Mouse (Mus musculus) midbrain, embryonic 12.5 days (tissue): ENCODE measurements around the gene Tmem63a. TPM values are rescaled to one million over a fixed set of nuclear protein-coding genes. Genes with fewer than 3 reads are reported as not detected.
A peak's percentile ranks its signal among the peaks of the same experiment; 100 is the strongest.
"Not testable (repeated sequence)": the region's sequence is repeated elsewhere in the genome, so short reads cannot be mapped to it uniquely, and the experiment has no call there.

ENCODE experiments used
- ATAC-seq: fragments of 200-750 bp; cut with Nextera tagmentation; 2 replicates; pipeline ENCODE4 v1.8.0; 2017; ENCODE audit warnings: low read depth, moderate TSS enrichment, moderate library complexity; ENCODE audit not compliant: low FRiP score
- H3K27ac ChIP-seq: fragments of 300-500 bp; sonication (generic); replicated peaks from 2 replicates; pipeline ENCODE4 v1.5.1; 2016; ENCODE audit warnings: mild to moderate bottlenecking
- H3K27me3 ChIP-seq: fragments of 300-500 bp; sonication (generic); 2 replicates; pipeline ENCODE4 v1.6.1; 2016; ENCODE audit warnings: mild to moderate bottlenecking
- H3K36me3 ChIP-seq: fragments of 300-500 bp; sonication (generic); 2 replicates; pipeline ENCODE4 v1.6.1; 2016
- H3K4me1 ChIP-seq: fragments of 300-500 bp; sonication (generic); 2 replicates; pipeline ENCODE4 v1.6.1; 2016
- H3K4me2 ChIP-seq: fragments of 300-500 bp; sonication (generic); replicated peaks from 2 replicates; pipeline ENCODE4 v1.6.1; 2016; ENCODE audit warnings: mild to moderate bottlenecking, moderate library complexity
- H3K4me3 ChIP-seq: fragments of 300-500 bp; sonication (generic); 2 replicates; pipeline ENCODE4 v1.5.1; 2016; ENCODE audit warnings: mild to moderate bottlenecking
- H3K9ac ChIP-seq: fragments of 300-500 bp; sonication (generic); replicated peaks from 2 replicates; pipeline ENCODE4 v1.6.1; 2016; ENCODE audit warnings: mild to moderate bottlenecking, moderate library complexity
- H3K9me3 ChIP-seq: fragments of 300-500 bp; sonication (generic); 2 replicates; pipeline ENCODE4 v1.6.1; 2016; ENCODE audit warnings: mild to moderate bottlenecking
- WGBS: fragments of 180-500 bp; shearing (Covaris S2); methylation state at CpG from one replicate; pipeline ENCODE4 v1.1.7; 2016; 5-methylcytosine and 5-hydroxymethylcytosine counted together
- polyA plus RNA-seq: library from polyadenylated mRNA; unstranded; fragments of >200 nt; fragmentation: Nextera tagmentation; extraction: Ambion mirVana; gene quantifications from 2 replicates; pipeline ENCODE4 v1.2.1, GENCODE M21; 2016

Tmem63a gene
- polyA plus RNA-seq, 1 experiment from 2014 or later, result 2.9 TPM

GRCm38 (mm10) chr1:180931106-180931505 lies 11.0 kb upstream of the Tmem63a start:
- peaks cover 4% of the 10 kb centered on the region; the same call in 1 of the 2 replicates for H3K4me1 ChIP-seq
- H3K4me3 ChIP-seq, result no peak overlapping the region
- H3K9ac ChIP-seq, result no peak overlapping the region
- ATAC-seq, result no peak
- H3K36me3 ChIP-seq, result no peaks in the 10 kb centered on the region
- no peaks in the 10 kb centered on the region for H3K9me3 ChIP-seq
- H3K4me2 ChIP-seq, result no peak overlapping the region
- 87% methylated on average over 3 of the region's 3 CpGs for WGBS
- peaks cover 33% of the 10 kb centered on the region for H3K27me3 ChIP-seq
- no peak overlapping the region for H3K27ac ChIP-seq

GRCm38 (mm10) chr1:180933659-180934058 lies 8.5 kb upstream of the Tmem63a start:
- H3K4me2 ChIP-seq, result no peak overlapping the region
- H3K4me3 ChIP-seq, result no peak overlapping the region
- WGBS, result 15% methylated on average over 6 of the region's 6 CpGs
- H3K27me3 ChIP-seq, result peaks cover 55% of the 10 kb centered on the region
- H3K27ac ChIP-seq, result no peak overlapping the region
- no peaks in the 10 kb centered on the region for H3K36me3 ChIP-seq
- no peak overlapping the region for H3K9ac ChIP-seq
- no peaks in the 10 kb centered on the region for H3K9me3 ChIP-seq
- H3K4me1 ChIP-seq, result peaks cover 4% of the 10 kb centered on the region; the same call in 1 of the 2 replicates
- no peak for ATAC-seq

GRCm38 (mm10) chr1:180934467-180935419 lies 7.4 kb upstream of the Tmem63a start, which contains the start of gene Lefty1:
Gene Lefty1, plus strand, starts transcription at chr1:180935022.
- whole genome bisulfite sequencing, result 14% methylated on average over 21 of the region's 21 CpGs
- Histone ChIP-seq H3K27me3 (peaks cover 55% of the 10 kb centered on the region), H3K4me1 (peaks cover 4% of the 10 kb centered on the region; the same call in 1 of the 2 replicates), H3K4me2 (no peak within 1 kb of the TSS), H3K27ac (no peak within 1 kb of the TSS), H3K36me3 (no peaks in the 10 kb centered on the region), H3K4me3 (no peak within 1 kb of the TSS), H3K9me3 (no peaks in the 10 kb centered on the region), H3K9ac (no peak within 1 kb of the TSS)
- ATAC-seq, result no peak

DNA sequence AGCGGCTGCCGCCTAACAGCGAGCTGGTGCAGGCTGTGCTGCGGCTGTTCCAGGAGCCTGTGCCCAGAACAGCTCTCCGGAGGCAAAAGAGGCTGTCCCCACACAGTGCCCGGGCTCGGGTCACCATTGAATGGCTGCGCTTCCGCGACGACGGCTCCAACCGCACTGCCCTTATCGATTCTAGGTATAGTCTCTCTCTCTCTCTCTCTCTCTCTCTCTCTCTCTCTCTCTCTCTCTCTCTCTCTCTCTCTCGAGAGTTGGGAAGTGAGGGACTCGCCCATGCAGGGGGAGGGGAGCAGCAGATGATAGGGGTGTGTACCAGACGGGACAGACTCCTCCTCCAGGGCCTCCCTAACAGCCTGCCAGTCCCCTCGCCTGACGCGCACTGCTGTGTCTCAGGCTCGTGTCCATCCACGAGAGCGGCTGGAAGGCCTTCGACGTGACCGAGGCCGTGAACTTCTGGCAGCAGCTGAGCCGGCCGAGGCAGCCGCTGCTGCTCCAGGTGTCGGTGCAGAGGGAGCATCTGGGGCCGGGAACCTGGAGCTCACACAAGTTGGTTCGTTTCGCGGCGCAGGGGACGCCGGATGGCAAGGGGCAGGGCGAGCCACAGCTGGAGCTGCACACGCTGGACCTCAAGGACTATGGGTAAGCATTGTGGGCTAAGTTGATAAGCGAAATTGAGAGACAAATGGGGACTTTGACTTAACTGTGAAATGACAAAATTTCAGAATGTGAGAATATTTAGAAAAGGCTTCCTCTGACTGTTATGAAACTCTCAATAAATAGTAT lies 5.3 kb upstream of the Tmem63a start:
- Histone ChIP-seq H3K4me3 (peak overlapping the region; percentile 23), H3K27me3 (peaks cover 75% of the 10 kb centered on the region), H3K4me1 (peaks cover 12% of the 10 kb centered on the region; the same call in 1 of the 2 replicates), H3K4me2 (peak overlapping the region; percentile 48)
- 2% methylated on average over 40 of the region's 41 CpGs for WGBS
- not testable (repeated sequence) for H3K9me3 ChIP-seq, H3K9ac ChIP-seq, H3K36me3 ChIP-seq, H3K27ac ChIP-seq
- peak; percentile 62; the same call in 1 of the 2 replicates for ATAC-seq

- H3K9ac ChIP-seq, H3K36me3 ChIP-seq, H3K4me2 ChIP-seq, H3K9me3 ChIP-seq, H3K4me3 ChIP-seq, ATAC-seq, H3K27ac ChIP-seq: not testable (repeated sequence)
- H3K27me3 ChIP-seq, result peaks cover 83% of the 10 kb centered on the region
- 12% methylated on average over 13 of the region's 13 CpGs for WGBS
- peaks cover 20% of the 10 kb centered on the region for H3K4me1 ChIP-seq
These were observed 4.5 kb upstream of the Tmem63a start for GRCm38 (mm10) chr1:180937631-180938030.

GRCm38 (mm10) chr1:180938781-180939180 lies 3.4 kb upstream of the Tmem63a start:
- H3K36me3 ChIP-seq, H3K9ac ChIP-seq, H3K9me3 ChIP-seq, H3K4me2 ChIP-seq, H3K4me3 ChIP-seq, H3K27ac ChIP-seq, ATAC-seq: not testable (repeated sequence)
- peaks cover 23% of the 10 kb centered on the region for H3K4me1 ChIP-seq
- WGBS, result 76% methylated on average over 2 of the region's 2 CpGs
- H3K27me3 ChIP-seq, result peaks cover 85% of the 10 kb centered on the region

- Histone ChIP-seq H3K27ac (no peak overlapping the region), H3K4me1 (peaks cover 32% of the 10 kb centered on the region), H3K4me2 (no peak overlapping the region), H3K9ac (no peak overlapping the region), H3K9me3 (no peaks in the 10 kb centered on the region), H3K27me3 (peaks cover 80% of the 10 kb centered on the region), H3K36me3 (no peaks in the 10 kb centered on the region), H3K4me3 (no peak overlapping the region)
- WGBS, result 87% methylated on average over 7 of the region's 7 CpGs
- ATAC-seq, result no peak
These were observed 1.2 kb upstream of the Tmem63a start for GRCm38 (mm10) chr1:180940776-180941460.

DNA sequence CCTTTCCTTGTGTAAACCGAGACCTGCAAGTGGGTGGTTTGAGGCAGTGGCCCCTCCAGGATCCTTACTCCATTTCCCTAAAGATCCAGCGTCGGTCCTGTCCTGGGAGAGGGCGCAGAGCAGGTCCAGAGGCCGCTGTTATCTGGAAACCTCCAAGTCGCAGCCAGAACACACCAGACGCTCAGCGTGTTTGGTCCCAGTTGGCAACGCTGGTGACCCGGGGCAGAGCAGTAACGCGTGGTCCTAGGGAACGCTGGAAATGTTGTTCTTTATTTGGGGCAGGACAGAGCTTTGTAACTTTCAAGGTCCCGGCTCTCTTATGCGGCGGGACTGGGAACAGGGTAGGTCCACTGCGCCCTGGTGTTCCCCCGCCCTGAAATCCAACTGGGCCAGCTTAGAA lies 418 bp upstream of the Tmem63a start:
- peak overlapping the region; percentile 86 for H3K4me2 ChIP-seq
- 0 out of 2 replicates have a peak, but pooled peaks have one; percentile 7 for ATAC-seq
- H3K36me3 ChIP-seq, result no peaks in the 10 kb centered on the region
- H3K27me3 ChIP-seq, result peaks cover 72% of the 10 kb centered on the region
- H3K9ac ChIP-seq, result peak overlapping the region; percentile 58
- H3K9me3 ChIP-seq, result no peaks in the 10 kb centered on the region
- no peak overlapping the region for H3K27ac ChIP-seq
- 2% methylated on average over 18 of the region's 18 CpGs for WGBS
- peaks cover 33% of the 10 kb centered on the region for H3K4me1 ChIP-seq
- H3K4me3 ChIP-seq, result peak overlapping the region; percentile 73

GRCm38 (mm10) chr1:180943032-180943644 lies 994 bp downstream of the Tmem63a start:
- H3K9ac ChIP-seq, result peak overlapping the region; percentile 58; the same call in 1 of the 2 replicates
- WGBS, result 51% methylated on average over 11 of the region's 11 CpGs
- ATAC-seq, result no peak
- peak overlapping the region; percentile 86 for H3K4me2 ChIP-seq
- peaks cover 59% of the 10 kb centered on the region for H3K27me3 ChIP-seq
- H3K36me3 ChIP-seq, result no peaks in the 10 kb centered on the region
- peak overlapping the region; percentile 73 for H3K4me3 ChIP-seq
- H3K9me3 ChIP-seq, result no peaks in the 10 kb centered on the region
- peaks cover 33% of the 10 kb centered on the region for H3K4me1 ChIP-seq
- H3K27ac ChIP-seq, result no peak overlapping the region

- Histone ChIP-seq H3K9me3 (no peaks in the 10 kb centered on the region), H3K27me3 (peaks cover 56% of the 10 kb centered on the region), H3K9ac (no peak overlapping the region), H3K4me3 (no peak overlapping the region), H3K36me3 (no peaks in the 10 kb centered on the region), H3K27ac (no peak overlapping the region), H3K4me1 (peaks cover 33% of the 10 kb centered on the region), H3K4me2 (no peak overlapping the region)
- 68% methylated on average over 1 of the region's 1 CpGs for WGBS
- no peak for ATAC-seq
These were observed 1.8 kb downstream of the Tmem63a start for GRCm38 (mm10) chr1:180943896-180944295.

- WGBS, result 79% methylated on average over 4 of the region's 4 CpGs
- H3K4me3 ChIP-seq, result no peak overlapping the region
- ATAC-seq, result no peak
These were observed 2.4 kb downstream of the Tmem63a start for GRCm38 (mm10) chr1:180944553-180944952.

More at GRCm38 (mm10) chr1:180944553-180944952, 2.4 kb downstream of the Tmem63a start:
- H3K36me3 ChIP-seq, result no peaks in the 10 kb centered on the region
- no peak overlapping the region for H3K27ac ChIP-seq
- H3K27me3 ChIP-seq, result peaks cover 56% of the 10 kb centered on the region
- no peak overlapping the region for H3K4me2 ChIP-seq
- peaks cover 33% of the 10 kb centered on the region for H3K4me1 ChIP-seq
- H3K9ac ChIP-seq, result no peak overlapping the region
- no peaks in the 10 kb centered on the region for H3K9me3 ChIP-seq
